Mouse (Mus musculus): ENCODE measurements at regions not wholly inside any gene's neighbourhood (a gene's known extent, or its start where the extent isn't known, plus 50 kb on each side); places are given as distances from the start of the nearest gene placed in this dataset.

GRCm38 (mm10) chr13:86494721-86495120 is 448.0 kb upstream of the Cox7c start:
- peak; percentile 28 for DNase-seq (ENCODE audit: low read depth)
- TF ChIP-seq CTCF (IDR thresholded peaks at IDR 0.05; ENCODE audit: borderline replicate concordance, extremely low read depth, insufficient read depth, insufficient read length) (no peak), POLR2A (IDR thresholded peaks at IDR 0.05; ENCODE audit: borderline replicate concordance, extremely low read depth, insufficient read depth, insufficient read length, poor library complexity, severe bottlenecking) (no peak)

- no peak for DNase-seq (ENCODE audit: low read depth)
- no peak for TF ChIP-seq CTCF (IDR thresholded peaks at IDR 0.05; ENCODE audit: borderline replicate concordance, extremely low read depth, insufficient read depth, insufficient read length)
- no peak for TF ChIP-seq POLR2A (IDR thresholded peaks at IDR 0.05; ENCODE audit: borderline replicate concordance, extremely low read depth, insufficient read depth, insufficient read length, poor library complexity, severe bottlenecking)
These were observed 422.0 kb upstream of the Cox7c start for GRCm38 (mm10) chr13:86468752-86469151.

GRCm38 (mm10) chr13:86422646-86423045 is 375.9 kb upstream of the Cox7c start:
- TF ChIP-seq CTCF (IDR thresholded peaks at IDR 0.05; ENCODE audit: borderline replicate concordance, extremely low read depth, insufficient read depth, insufficient read length) (no peak), POLR2A (IDR thresholded peaks at IDR 0.05; ENCODE audit: borderline replicate concordance, extremely low read depth, insufficient read depth, insufficient read length, poor library complexity, severe bottlenecking) (no peak)
- no peak for DNase-seq (ENCODE audit: low read depth)

- no peak for TF ChIP-seq CTCF (IDR thresholded peaks at IDR 0.05; ENCODE audit: borderline replicate concordance, extremely low read depth, insufficient read depth, insufficient read length)
These were observed 334.7 kb upstream of the Cox7c start for GRCm38 (mm10) chr13:86381363-86381762.

GRCm38 (mm10) chr13:86379168-86379567 is 332.5 kb upstream of the Cox7c start:
- DNase-seq (ENCODE audit: low read depth) = peak; percentile 1

More at GRCm38 (mm10) chr13:86381363-86381762, 334.7 kb upstream of the Cox7c start:
- DNase-seq (ENCODE audit: low read depth) = no peak

GRCm38 (mm10) chr13:86375836-86376235 is 329.1 kb upstream of the Cox7c start:
- no peak for TF ChIP-seq POLR2A (IDR thresholded peaks at IDR 0.05; ENCODE audit: borderline replicate concordance, extremely low read depth, insufficient read depth, insufficient read length, poor library complexity, severe bottlenecking)
- TF ChIP-seq CTCF (IDR thresholded peaks at IDR 0.05; ENCODE audit: borderline replicate concordance, extremely low read depth, insufficient read depth, insufficient read length) = no peak
- DNase-seq (ENCODE audit: low read depth) = peak; percentile 32

GRCm38 (mm10) chr13:86345931-86346330 is 299.2 kb upstream of the Cox7c start:
- peak; percentile 5 for DNase-seq (ENCODE audit: low read depth)
- TF ChIP-seq CTCF (IDR thresholded peaks at IDR 0.05; ENCODE audit: borderline replicate concordance, extremely low read depth, insufficient read depth, insufficient read length) (no peak), POLR2A (IDR thresholded peaks at IDR 0.05; ENCODE audit: borderline replicate concordance, extremely low read depth, insufficient read depth, insufficient read length, poor library complexity, severe bottlenecking) (no peak)

GRCm38 (mm10) chr13:86344922-86345694 is 298.4 kb upstream of the Cox7c start:
- no peak for DNase-seq (ENCODE audit: low read depth)
- TF ChIP-seq CTCF (IDR thresholded peaks at IDR 0.05; ENCODE audit: borderline replicate concordance, extremely low read depth, insufficient read depth, insufficient read length) (no peak), POLR2A (IDR thresholded peaks at IDR 0.05; ENCODE audit: borderline replicate concordance, extremely low read depth, insufficient read depth, insufficient read length, poor library complexity, severe bottlenecking) (no peak)

- DNase-seq (ENCODE audit: low read depth) = no peak
- TF ChIP-seq CTCF (IDR thresholded peaks at IDR 0.05; ENCODE audit: borderline replicate concordance, extremely low read depth, insufficient read depth, insufficient read length) = no peak
- no peak for TF ChIP-seq POLR2A (IDR thresholded peaks at IDR 0.05; ENCODE audit: borderline replicate concordance, extremely low read depth, insufficient read depth, insufficient read length, poor library complexity, severe bottlenecking)
These were observed 289.8 kb upstream of the Cox7c start for GRCm38 (mm10) chr13:86336471-86336870.

Measured in brain, embryonic 14.5 days (tissue).